Mouse (Mus musculus) testis, adult 2 months (tissue): Measurements from ENCODE around the gene Dlgap1.

ENCODE experiments used
- CTCF ChIP-seq: fragments of 200-500 bp; IDR thresholded peaks from 2 replicates; pipeline ENCODE4 v1.5.1; 2012; ENCODE audit warnings: low read depth, mild to moderate bottlenecking, inconsistent platforms, low read length, moderate library complexity; ENCODE audit not compliant: control insufficient read depth, insufficient read depth, insufficient replicate concordance
- POLR2A ChIP-seq: fragments of 200-500 bp; IDR thresholded peaks from 2 replicates; pipeline ENCODE4 v1.6.1; 2012; ENCODE audit warnings: low read depth, mild to moderate bottlenecking, inconsistent platforms, low read length, moderate library complexity; ENCODE audit not compliant: control insufficient read depth

DNA sequence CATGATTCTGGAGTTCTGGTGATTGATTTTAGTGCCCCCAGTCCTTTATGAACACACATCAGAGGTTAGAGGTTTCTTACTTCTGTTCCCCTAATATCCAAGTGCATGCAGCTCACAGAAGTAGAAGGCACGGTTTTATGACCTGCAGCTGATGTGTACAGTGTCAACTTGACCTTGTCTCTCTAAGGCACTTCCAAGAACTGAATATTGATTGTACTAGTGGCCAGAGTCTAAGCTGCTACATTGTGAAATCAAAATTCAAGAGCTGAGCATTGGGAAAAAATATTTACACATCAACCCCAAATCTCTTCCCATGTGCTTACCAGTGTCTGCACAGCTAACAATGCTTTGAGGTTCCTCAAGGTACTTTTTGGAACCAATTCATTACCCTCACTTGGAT, 13.9 kb upstream of the Dlgap1 start:
- TF ChIP-seq CTCF (no peak), POLR2A (no peak)
